Mouse (Mus musculus): ENCODE data around the gene Siglec1. TPM values are rescaled to one million over a fixed set of nuclear protein-coding genes. Genes with fewer than 3 reads are reported as not detected.

The Siglec1 gene
- polyA plus RNA-seq, 1 experiment = 0.61 TPM

- Histone ChIP-seq H3K27ac (ENCODE audit: control insufficient read depth, insufficient read depth, low read depth, low read length) (no peak overlapping the region), H3K27me3 (ENCODE audit: control insufficient read depth, insufficient read depth, low read length) (no peaks in the 10 kb centered on the region)
- no peak for TF ChIP-seq POLR2A (IDR thresholded peaks at IDR 0.05; ENCODE audit: control insufficient read depth, low read depth, low read length)
- TF ChIP-seq CTCF (IDR thresholded peaks at IDR 0.05; ENCODE audit: control insufficient read depth, insufficient read depth, insufficient replicate concordance, low read depth, low read length) = no peak
Measured at GRCm38 (mm10) chr2:131052862-131053418, 33.6 kb downstream of the Siglec1 start.

GRCm38 (mm10) chr2:131052043-131052442 lies 34.5 kb downstream of the Siglec1 start:
- no peak overlapping the region for H3K4me3 ChIP-seq (ENCODE audit: control insufficient read depth, low read depth, low read length)
- TF ChIP-seq CTCF (IDR thresholded peaks at IDR 0.05; ENCODE audit: control insufficient read depth, insufficient read depth, insufficient replicate concordance, low read depth, low read length) (no peak), POLR2A (IDR thresholded peaks at IDR 0.05; ENCODE audit: control insufficient read depth, low read depth, low read length) (no peak)
- H3K4me1 ChIP-seq (ENCODE audit: control insufficient read depth, insufficient read depth, low read length) = peaks cover 25% of the 10 kb centered on the region
- no peaks in the 10 kb centered on the region for H3K36me3 ChIP-seq (ENCODE audit: control insufficient read depth, insufficient read depth, low read length)
- H3K27me3 ChIP-seq (ENCODE audit: control insufficient read depth, insufficient read depth, low read length) = no peaks in the 10 kb centered on the region
- H3K27ac ChIP-seq (ENCODE audit: control insufficient read depth, insufficient read depth, low read depth, low read length) = no peak overlapping the region

More at GRCm38 (mm10) chr2:131052862-131053418, 33.6 kb downstream of the Siglec1 start:
- H3K36me3 ChIP-seq (ENCODE audit: control insufficient read depth, insufficient read depth, low read length) = no peaks in the 10 kb centered on the region
- H3K4me3 ChIP-seq (ENCODE audit: control insufficient read depth, low read depth, low read length) = peak overlapping the region; percentile 69
- peaks cover 25% of the 10 kb centered on the region for H3K4me1 ChIP-seq (ENCODE audit: control insufficient read depth, insufficient read depth, low read length)

- no peaks in the 10 kb centered on the region for H3K27me3 ChIP-seq (ENCODE audit: control insufficient read depth, insufficient read depth, low read length)
- TF ChIP-seq POLR2A (IDR thresholded peaks at IDR 0.05; ENCODE audit: control insufficient read depth, low read depth, low read length) (no peak), CTCF (IDR thresholded peaks at IDR 0.05; ENCODE audit: control insufficient read depth, insufficient read depth, insufficient replicate concordance, low read depth, low read length) (no peak)
Measured at GRCm38 (mm10) chr2:131046025-131046424, 40.5 kb downstream of the Siglec1 start.

GRCm38 (mm10) chr2:131044989-131045720 lies 41.4 kb downstream of the Siglec1 start:
- Histone ChIP-seq H3K27me3 (ENCODE audit: control insufficient read depth, insufficient read depth, low read length) (no peaks in the 10 kb centered on the region), H3K4me1 (ENCODE audit: control insufficient read depth, insufficient read depth, low read length) (peaks cover 11% of the 10 kb centered on the region), H3K27ac (ENCODE audit: control insufficient read depth, insufficient read depth, low read depth, low read length) (no peak overlapping the region), H3K4me3 (ENCODE audit: control insufficient read depth, low read depth, low read length) (no peak overlapping the region), H3K36me3 (ENCODE audit: control insufficient read depth, insufficient read depth, low read length) (no peaks in the 10 kb centered on the region)
- TF ChIP-seq POLR2A (IDR thresholded peaks at IDR 0.05; ENCODE audit: control insufficient read depth, low read depth, low read length) = no peak
- TF ChIP-seq CTCF (IDR thresholded peaks at IDR 0.05; ENCODE audit: control insufficient read depth, insufficient read depth, insufficient replicate concordance, low read depth, low read length) = no peak

More at GRCm38 (mm10) chr2:131046025-131046424, 40.5 kb downstream of the Siglec1 start:
- H3K4me3 ChIP-seq (ENCODE audit: control insufficient read depth, low read depth, low read length) = no peak overlapping the region
- H3K4me1 ChIP-seq (ENCODE audit: control insufficient read depth, insufficient read depth, low read length) = peaks cover 8% of the 10 kb centered on the region
- no peak overlapping the region for H3K27ac ChIP-seq (ENCODE audit: control insufficient read depth, insufficient read depth, low read depth, low read length)
- H3K36me3 ChIP-seq (ENCODE audit: control insufficient read depth, insufficient read depth, low read length) = no peaks in the 10 kb centered on the region

GRCm38 (mm10) chr2:131044354-131044852 lies 42.2 kb downstream of the Siglec1 start:
- no peak overlapping the region for H3K4me3 ChIP-seq (ENCODE audit: control insufficient read depth, low read depth, low read length)
- no peaks in the 10 kb centered on the region for H3K27me3 ChIP-seq (ENCODE audit: control insufficient read depth, insufficient read depth, low read length)

GRCm38 (mm10) chr2:131042988-131043387 lies 43.6 kb downstream of the Siglec1 start, which contains the start of gene Gfra4:
Gene Gfra4 (minus strand): TSS chr2:131043088.
- Histone ChIP-seq H3K27me3 (ENCODE audit: control insufficient read depth, insufficient read depth, low read length) (no peaks in the 10 kb centered on the region), H3K36me3 (ENCODE audit: control insufficient read depth, insufficient read depth, low read length) (no peaks in the 10 kb centered on the region), H3K4me3 (ENCODE audit: control insufficient read depth, low read depth, low read length) (no peak within 1 kb of the TSS), H3K4me1 (ENCODE audit: control insufficient read depth, insufficient read depth, low read length) (peaks cover 11% of the 10 kb centered on the region), H3K27ac (ENCODE audit: control insufficient read depth, insufficient read depth, low read depth, low read length) (no peak within 1 kb of the TSS)
- TF ChIP-seq CTCF (IDR thresholded peaks at IDR 0.05; ENCODE audit: control insufficient read depth, insufficient read depth, insufficient replicate concordance, low read depth, low read length) (no peak), POLR2A (IDR thresholded peaks at IDR 0.05; ENCODE audit: control insufficient read depth, low read depth, low read length) (no peak)

More at GRCm38 (mm10) chr2:131044354-131044852, 42.2 kb downstream of the Siglec1 start:
- Histone ChIP-seq H3K36me3 (ENCODE audit: control insufficient read depth, insufficient read depth, low read length) (no peaks in the 10 kb centered on the region), H3K27ac (ENCODE audit: control insufficient read depth, insufficient read depth, low read depth, low read length) (no peak overlapping the region), H3K4me1 (ENCODE audit: control insufficient read depth, insufficient read depth, low read length) (peaks cover 11% of the 10 kb centered on the region)
- TF ChIP-seq POLR2A (IDR thresholded peaks at IDR 0.05; ENCODE audit: control insufficient read depth, low read depth, low read length) (no peak), CTCF (IDR thresholded peaks at IDR 0.05; ENCODE audit: control insufficient read depth, insufficient read depth, insufficient replicate concordance, low read depth, low read length) (no peak)

Data from testis, adult 2 months (tissue).